Mouse (Mus musculus) kidney, embryonic 15.5 days (tissue): ENCODE measurements around the gene Dnaaf1. TPM values are rescaled to one million over a fixed set of nuclear protein-coding genes. Genes with fewer than 3 reads are reported as not detected.

Source experiments
- ATAC-seq: fragments of 200-750 bp; cut with Nextera tagmentation; replicated peaks from 2 replicates; pipeline ENCODE4 v1.8.0; 2017; ENCODE audit warnings: moderate TSS enrichment; ENCODE audit not compliant: low FRiP score
- H3K27ac ChIP-seq: fragments of 300-500 bp; sonication (generic); 2 replicates; pipeline ENCODE4 v1.5.1; 2015; ENCODE audit warnings: mild to moderate bottlenecking, inconsistent platforms
- H3K27me3 ChIP-seq: fragments of 300-500 bp; sonication (generic); 2 replicates; pipeline ENCODE4 v1.6.1; 2015; ENCODE audit warnings: inconsistent platforms
- H3K36me3 ChIP-seq: fragments of 300-500 bp; sonication (generic); 2 replicates; pipeline ENCODE4 v1.6.1; 2015; ENCODE audit warnings: inconsistent platforms
- H3K4me1 ChIP-seq: fragments of 300-500 bp; sonication (generic); 2 replicates; pipeline ENCODE4 v1.6.1; 2015; ENCODE audit warnings: inconsistent platforms
- H3K4me2 ChIP-seq: fragments of 300-500 bp; sonication (generic); 2 replicates; pipeline ENCODE4 v1.6.1; 2015; ENCODE audit warnings: moderate library complexity, mild to moderate bottlenecking, inconsistent platforms
- H3K4me3 ChIP-seq: fragments of 300-500 bp; sonication (generic); replicated peaks from 2 replicates; pipeline ENCODE4 v1.5.1; 2015; ENCODE audit warnings: mild to moderate bottlenecking, inconsistent platforms
- H3K9ac ChIP-seq: fragments of 300-500 bp; sonication (generic); 2 replicates; pipeline ENCODE4 v1.6.1; 2015; ENCODE audit warnings: mild to moderate bottlenecking, inconsistent platforms
- H3K9me3 ChIP-seq: fragments of 300-500 bp; sonication (generic); replicated peaks from 2 replicates; pipeline ENCODE4 v1.6.1; 2016; ENCODE audit warnings: inconsistent platforms
- WGBS: fragments of 180-500 bp; shearing (Covaris S2); methylation state at CpG from one replicate; pipeline ENCODE4 v1.1.7; 2015; ENCODE audit warnings: mixed read lengths; 5-methylcytosine and 5-hydroxymethylcytosine counted together
- polyA plus RNA-seq: library from polyadenylated mRNA; unstranded; fragments of >200 nt; fragmentation: Nextera tagmentation; extraction: Ambion mirVana; gene quantifications from 2 replicates; pipeline ENCODE4 v1.2.1, GENCODE M21; 2015

The Dnaaf1 gene
- polyA plus RNA-seq, 1 experiment from 2014 or later: 0.23 TPM

DNA sequence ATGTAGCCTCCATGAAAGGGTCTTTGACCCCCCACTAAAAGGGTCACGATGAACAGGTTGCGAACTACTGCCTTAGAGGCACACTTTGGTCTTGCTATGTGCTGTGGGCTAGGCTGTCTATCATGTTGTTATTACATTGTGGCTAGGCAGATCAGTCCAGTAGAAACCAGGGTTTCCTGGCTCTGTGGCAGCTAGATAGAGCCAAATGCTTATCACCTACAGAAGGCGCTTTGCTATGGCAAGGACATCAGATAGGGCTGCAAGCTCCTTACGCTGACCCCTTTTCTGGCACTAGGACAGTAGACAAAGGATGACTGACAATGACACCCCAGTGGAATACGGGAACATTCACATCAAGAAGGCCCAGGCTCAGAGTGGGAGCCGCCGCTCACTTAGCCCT lies 52.2 kb downstream of the Dnaaf1 start:
- WGBS: 87% methylated on average over 7 of the region's 7 CpGs
- no peak for ATAC-seq
- Histone ChIP-seq H3K4me2 (no peak overlapping the region), H3K36me3 (no peaks in the 10 kb centered on the region), H3K9me3 (no peaks in the 10 kb centered on the region), H3K27ac (no peak overlapping the region), H3K27me3 (peaks cover 10% of the 10 kb centered on the region), H3K9ac (no peak overlapping the region), H3K4me1 (peaks cover 18% of the 10 kb centered on the region; the same call in 1 of the 2 replicates), H3K4me3 (no peak overlapping the region)

DNA sequence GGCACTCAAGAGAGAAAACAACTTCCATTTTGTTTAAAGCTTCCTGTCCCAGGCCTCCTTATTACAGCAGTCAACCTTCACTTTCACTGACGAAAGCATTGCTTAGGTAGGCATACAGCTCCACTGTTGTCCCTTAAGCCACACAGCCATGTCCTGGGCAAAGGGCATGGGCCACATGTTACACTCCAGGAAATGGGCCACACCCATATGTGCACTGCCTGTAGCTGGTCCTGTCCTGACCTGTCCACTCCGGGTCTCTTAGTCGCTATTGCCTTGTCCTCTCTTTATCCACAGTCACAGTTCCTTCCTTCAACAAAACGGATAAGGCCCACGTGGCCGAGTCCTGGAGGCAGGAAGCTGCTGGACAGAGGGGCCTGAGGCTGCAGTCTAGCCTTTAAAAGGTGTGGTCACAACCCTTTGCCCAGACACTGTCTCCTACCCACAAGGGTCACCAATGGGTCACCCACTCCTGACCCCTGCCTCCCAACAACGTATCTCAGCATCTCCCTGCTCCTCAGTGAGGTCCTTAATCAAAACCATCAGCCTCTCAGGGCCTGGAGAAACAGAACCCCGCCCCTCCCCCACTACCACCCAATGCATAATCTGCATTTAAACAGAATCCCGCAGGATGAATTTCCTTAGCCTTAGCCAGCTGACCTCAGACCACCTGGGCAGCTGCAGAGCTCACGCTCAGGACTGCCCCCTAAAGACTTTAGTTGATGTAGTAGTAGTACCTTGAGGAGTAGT lies 52.8 kb downstream of the Dnaaf1 start:
- ATAC-seq: 0 out of 2 replicates have a peak, but pooled peaks have one; percentile 47
- Histone ChIP-seq H3K36me3 (no peaks in the 10 kb centered on the region), H3K27me3 (peaks cover 16% of the 10 kb centered on the region), H3K4me3 (no peak overlapping the region), H3K9ac (no peak overlapping the region), H3K4me2 (no peak overlapping the region), H3K4me1 (peaks cover 19% of the 10 kb centered on the region; the same call in 1 of the 2 replicates), H3K27ac (no peak overlapping the region), H3K9me3 (no peaks in the 10 kb centered on the region)
- 38% methylated on average over 10 of the region's 10 CpGs for WGBS

DNA sequence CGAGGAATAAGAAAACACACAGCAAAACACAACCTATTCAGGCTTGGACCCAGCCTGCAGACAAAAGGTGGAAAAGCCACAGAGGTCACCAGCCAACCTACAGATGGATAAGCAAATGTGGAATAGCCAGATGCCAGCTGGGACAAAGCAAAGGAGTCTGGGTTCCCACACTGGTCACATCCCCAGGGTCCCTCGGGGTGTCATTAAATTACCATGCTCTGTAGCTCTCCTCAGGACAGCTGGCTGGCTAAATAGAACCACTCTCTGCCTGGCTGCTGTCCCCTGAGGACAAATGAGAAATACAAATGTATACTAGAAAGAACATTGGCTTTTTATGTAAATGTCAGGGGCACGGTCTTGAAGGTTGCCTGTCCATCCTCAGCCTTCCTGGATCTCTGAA lies 55.8 kb downstream of the Dnaaf1 start:
- Histone ChIP-seq H3K4me2 (no peak overlapping the region), H3K36me3 (no peaks in the 10 kb centered on the region), H3K27ac (no peak overlapping the region), H3K9ac (no peak overlapping the region), H3K4me3 (no peak overlapping the region), H3K27me3 (peaks cover 40% of the 10 kb centered on the region), H3K4me1 (peaks cover 44% of the 10 kb centered on the region), H3K9me3 (no peaks in the 10 kb centered on the region)
- ATAC-seq: no peak
- 31% methylated on average over 3 of the region's 3 CpGs for WGBS

DNA sequence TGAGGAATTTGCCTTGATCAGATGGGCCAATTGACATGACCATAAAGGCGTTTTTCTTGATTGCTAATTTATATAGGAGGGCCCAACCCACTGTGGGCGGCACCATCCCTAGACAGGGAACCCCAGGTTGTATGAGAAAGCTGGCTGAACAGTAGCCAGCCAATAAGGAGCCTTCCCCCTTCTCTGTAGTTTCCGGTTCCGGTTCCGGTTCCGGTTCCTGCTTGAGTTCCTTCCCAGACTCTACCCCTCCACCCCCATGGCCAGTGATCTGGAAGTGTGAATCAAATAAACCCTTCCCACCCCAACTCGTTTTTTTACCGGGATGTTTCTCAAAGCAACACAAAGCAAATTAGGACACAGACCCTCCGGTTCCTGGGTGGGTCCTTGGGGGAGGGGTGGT lies 57.2 kb downstream of the Dnaaf1 start:
- H3K9ac ChIP-seq: no peak overlapping the region
- H3K27ac ChIP-seq: no peak overlapping the region
- H3K4me1 ChIP-seq: peaks cover 45% of the 10 kb centered on the region
- no peaks in the 10 kb centered on the region for H3K9me3 ChIP-seq
- ATAC-seq: no peak
- H3K4me3 ChIP-seq: no peak overlapping the region
- H3K4me2 ChIP-seq: no peak overlapping the region
- peaks cover 48% of the 10 kb centered on the region for H3K27me3 ChIP-seq
- H3K36me3 ChIP-seq: no peaks in the 10 kb centered on the region
- WGBS: 83% methylated on average over 9 of the region's 9 CpGs

DNA sequence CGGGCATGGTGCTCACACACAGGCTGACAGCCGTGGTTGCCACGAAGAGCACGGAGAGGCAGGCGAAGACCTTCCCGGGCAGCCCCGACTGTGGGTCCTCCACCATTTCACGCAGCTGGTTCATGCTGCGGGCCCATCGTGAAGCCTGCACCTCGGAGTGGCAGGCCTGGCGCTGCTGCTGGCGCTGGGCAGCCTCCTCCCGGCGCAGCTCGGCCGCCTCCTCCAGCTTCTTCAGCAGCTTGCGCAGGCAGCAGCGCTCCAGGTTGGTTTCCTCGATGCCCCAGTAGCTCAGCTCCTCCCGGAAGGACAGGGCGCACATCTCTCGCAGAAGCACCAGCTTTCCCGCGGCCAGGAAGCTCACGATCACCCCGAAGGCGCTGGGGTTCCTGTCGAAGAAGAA lies 57.9 kb downstream of the Dnaaf1 start:
- Histone ChIP-seq H3K4me3 (no peak overlapping the region), H3K36me3 (no peaks in the 10 kb centered on the region), H3K27me3 (peaks cover 51% of the 10 kb centered on the region), H3K4me1 (peaks cover 39% of the 10 kb centered on the region), H3K9me3 (no peaks in the 10 kb centered on the region), H3K4me2 (no peak overlapping the region), H3K9ac (no peak overlapping the region), H3K27ac (no peak overlapping the region)
- no peak for ATAC-seq
- WGBS: 50% methylated on average over 29 of the region's 29 CpGs

DNA sequence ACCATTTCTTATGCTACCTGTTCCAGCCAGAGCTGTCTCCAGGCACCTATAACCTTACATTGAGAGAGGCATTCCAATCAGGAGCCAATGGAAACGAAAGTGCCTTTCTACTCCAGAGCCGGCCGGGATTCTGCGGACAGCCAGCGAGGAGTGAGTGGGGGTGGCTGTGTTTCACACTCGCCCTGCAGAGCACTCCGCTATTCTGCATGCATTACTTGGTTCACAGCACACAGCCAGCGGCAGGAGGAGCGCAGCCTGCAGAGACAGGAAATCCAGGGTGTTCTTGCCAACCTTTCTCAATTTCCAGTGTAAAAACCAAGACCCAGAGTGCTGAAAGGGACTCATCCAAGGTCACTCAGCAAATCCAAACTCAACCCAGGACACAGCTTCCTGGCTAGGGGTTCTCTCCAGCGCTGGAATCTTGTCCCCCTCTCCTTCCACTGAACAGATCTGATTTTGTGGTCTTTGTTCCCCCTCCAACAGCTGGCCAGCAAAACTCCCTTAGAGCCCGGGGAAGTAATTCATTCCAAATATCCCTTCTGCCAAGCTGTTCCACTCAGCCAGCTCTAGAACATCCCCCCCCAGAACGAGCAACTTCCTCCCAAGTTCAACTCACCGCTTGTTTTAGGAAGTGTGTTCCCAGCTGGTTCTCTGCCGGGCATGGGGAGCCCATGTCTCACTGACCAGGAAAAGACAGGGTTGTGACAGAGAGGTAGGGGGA lies 59.7 kb downstream of the Dnaaf1 start:
- H3K4me3 ChIP-seq: no peak overlapping the region
- H3K27me3 ChIP-seq: peaks cover 51% of the 10 kb centered on the region
- no peaks in the 10 kb centered on the region for H3K36me3 ChIP-seq
- 0 out of 2 replicates have a peak, but pooled peaks have one; percentile 37 for ATAC-seq
- H3K9ac ChIP-seq: peak overlapping the region; percentile 8; the same call in 1 of the 2 replicates
- peak overlapping the region; percentile 24 for H3K4me2 ChIP-seq
- WGBS: 17% methylated on average over 14 of the region's 14 CpGs
- no peak overlapping the region for H3K27ac ChIP-seq
- H3K4me1 ChIP-seq: peaks cover 37% of the 10 kb centered on the region
- no peaks in the 10 kb centered on the region for H3K9me3 ChIP-seq

DNA sequence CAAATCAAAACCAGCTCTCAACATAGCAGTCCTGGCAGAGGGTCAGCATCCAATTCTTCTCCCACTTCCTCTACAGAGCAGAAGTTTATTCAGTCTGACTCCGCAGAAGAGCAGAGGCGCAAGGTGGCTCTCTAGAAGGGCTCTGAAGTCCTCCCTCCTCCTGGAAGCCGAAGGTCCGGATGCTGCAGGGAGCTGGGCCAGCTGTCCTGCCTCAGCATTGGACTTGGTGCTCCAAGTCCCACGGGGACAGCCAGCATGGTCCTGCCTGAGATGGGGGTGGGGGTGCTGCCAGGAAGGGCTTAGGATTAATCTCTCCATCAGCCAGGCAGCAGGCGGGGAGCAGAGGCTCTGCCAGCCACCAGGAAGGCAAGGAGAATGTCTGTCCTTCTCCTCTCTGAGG lies 60.3 kb downstream of the Dnaaf1 start, which contains the start of gene Kcng4:
Gene Kcng4, minus strand, starts transcription at position 303 of the 400 bp plus-strand sequence.
- WGBS: 22% methylated on average over 6 of the region's 6 CpGs
- Histone ChIP-seq H3K4me3 (no peak within 1 kb of the TSS), H3K4me2 (peak within 1 kb of the TSS; percentile 24), H3K9me3 (no peaks in the 10 kb centered on the region), H3K27ac (no peak within 1 kb of the TSS), H3K9ac (peak within 1 kb of the TSS; percentile 8; the same call in 1 of the 2 replicates), H3K4me1 (peaks cover 40% of the 10 kb centered on the region), H3K36me3 (no peaks in the 10 kb centered on the region), H3K27me3 (peaks cover 51% of the 10 kb centered on the region)
- no peak for ATAC-seq

DNA sequence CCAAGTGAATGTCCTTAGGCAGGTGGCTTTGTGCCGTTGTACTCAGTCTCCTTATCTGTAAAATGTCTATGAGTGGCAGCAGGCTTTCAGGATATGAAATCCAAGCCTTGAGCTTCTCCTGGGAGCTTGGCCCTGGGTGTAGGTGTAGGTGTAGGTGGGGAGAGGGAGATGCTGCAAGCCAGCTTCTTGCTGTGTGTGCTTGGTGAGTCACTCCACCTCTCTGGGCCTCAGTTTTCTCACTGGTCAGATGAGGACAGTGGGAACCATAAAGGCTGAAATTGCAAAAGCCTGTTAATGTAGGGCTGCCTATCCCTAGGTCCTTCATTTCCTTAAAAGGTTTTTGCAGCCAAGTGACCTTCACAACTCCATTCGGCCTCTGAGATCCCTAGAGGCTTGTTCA lies 60.9 kb downstream of the Dnaaf1 start:
- 71% methylated on average over 2 of the region's 2 CpGs for WGBS
- Histone ChIP-seq H3K9ac (no peak overlapping the region), H3K27ac (no peak overlapping the region), H3K9me3 (no peaks in the 10 kb centered on the region), H3K36me3 (no peaks in the 10 kb centered on the region), H3K4me2 (no peak overlapping the region), H3K4me1 (peaks cover 34% of the 10 kb centered on the region), H3K27me3 (peaks cover 51% of the 10 kb centered on the region), H3K4me3 (no peak overlapping the region)
- ATAC-seq: no peak

DNA sequence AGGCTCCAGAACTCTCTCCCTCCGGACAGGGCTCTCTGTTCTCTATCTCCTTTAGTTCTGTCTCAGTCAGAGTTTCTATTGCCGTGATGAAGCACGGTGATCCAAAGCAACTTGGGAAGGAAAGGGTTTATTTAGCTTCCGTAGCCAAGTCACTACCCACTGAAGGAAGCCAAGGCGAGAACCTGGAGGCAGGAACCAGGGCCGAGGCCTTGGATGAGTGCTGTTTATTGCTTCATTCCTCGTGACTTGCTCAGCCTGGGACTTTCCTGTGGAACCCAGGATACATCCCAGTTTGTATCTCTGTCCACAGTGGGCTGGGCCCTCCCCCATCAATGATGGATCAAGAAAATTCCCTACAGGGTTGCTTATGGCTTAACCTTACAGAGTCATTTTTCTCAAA lies 61.7 kb downstream of the Dnaaf1 start:
- no peaks in the 10 kb centered on the region for H3K9me3 ChIP-seq
- no peak overlapping the region for H3K27ac ChIP-seq
- H3K9ac ChIP-seq: no peak overlapping the region
- no peaks in the 10 kb centered on the region for H3K36me3 ChIP-seq
- 53% methylated on average over 7 of the region's 7 CpGs for WGBS
- no peak overlapping the region for H3K4me2 ChIP-seq
- peaks cover 45% of the 10 kb centered on the region for H3K27me3 ChIP-seq
- H3K4me1 ChIP-seq: peaks cover 31% of the 10 kb centered on the region
- no peak for ATAC-seq
- H3K4me3 ChIP-seq: no peak overlapping the region

DNA sequence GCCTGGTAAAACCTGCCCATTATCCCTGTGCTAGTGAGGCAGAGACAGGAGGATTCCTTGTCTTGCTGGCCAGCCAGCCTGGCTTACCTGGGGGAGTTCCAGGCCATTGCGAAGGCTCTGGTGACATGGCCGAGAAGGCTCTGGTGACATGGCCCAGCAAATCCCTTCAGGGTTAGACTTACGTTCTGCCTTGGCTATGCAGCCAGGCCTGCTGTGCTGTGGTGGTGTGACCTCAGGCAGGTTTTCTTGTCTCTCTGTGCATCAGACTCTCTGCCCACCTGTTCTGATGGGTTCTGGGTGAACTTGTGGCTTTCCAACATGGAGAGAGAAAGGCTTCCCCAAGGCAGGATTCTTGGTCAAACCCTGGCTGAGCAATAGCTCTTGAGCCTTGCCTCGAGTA lies 62.3 kb downstream of the Dnaaf1 start:
- WGBS: 88% methylated on average over 4 of the region's 4 CpGs
- Histone ChIP-seq H3K9ac (no peak overlapping the region), H3K4me1 (peaks cover 31% of the 10 kb centered on the region), H3K36me3 (no peaks in the 10 kb centered on the region), H3K27me3 (peaks cover 39% of the 10 kb centered on the region), H3K4me2 (no peak overlapping the region), H3K4me3 (no peak overlapping the region), H3K27ac (no peak overlapping the region), H3K9me3 (no peaks in the 10 kb centered on the region)
- no peak for ATAC-seq

DNA sequence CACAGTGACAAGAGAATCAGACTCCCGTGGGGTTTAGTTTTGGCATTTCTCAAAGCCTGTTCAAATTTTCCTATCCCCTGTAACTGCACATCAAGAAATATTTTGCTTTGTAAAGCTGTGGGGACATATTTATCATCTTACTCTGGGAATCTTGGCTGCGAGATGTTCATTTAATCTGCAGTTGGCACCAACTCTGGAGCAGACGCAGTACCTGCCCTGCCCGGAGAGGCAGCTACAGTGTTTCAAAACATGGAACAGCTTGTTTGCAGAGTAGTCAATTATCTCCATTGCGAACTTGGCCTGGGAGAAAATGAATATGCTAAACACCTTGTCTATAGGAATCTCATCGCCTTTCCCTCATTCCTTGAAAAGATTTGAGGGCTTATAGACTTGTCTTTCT lies 63.2 kb downstream of the Dnaaf1 start:
- 88% methylated on average over 6 of the region's 6 CpGs for WGBS

DNA sequence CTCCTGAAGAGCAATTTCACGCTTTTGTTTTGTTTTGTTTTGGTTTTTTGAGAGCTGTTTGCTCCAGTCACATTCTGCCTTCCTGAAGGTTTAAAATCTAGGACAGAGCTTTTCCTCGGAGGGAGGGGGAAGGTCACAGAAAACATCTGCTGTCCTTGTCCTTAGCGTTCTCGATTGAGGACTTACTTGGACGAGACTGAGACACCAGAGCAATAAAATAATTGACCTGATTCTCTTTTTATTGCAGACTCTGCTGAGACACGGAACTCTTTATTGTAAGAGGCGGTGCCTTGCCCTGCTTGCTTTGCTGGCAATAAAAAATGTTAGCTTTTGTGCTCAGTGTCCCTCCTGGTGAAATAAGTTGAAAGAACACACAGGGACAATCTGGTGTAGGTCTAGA lies 64.8 kb downstream of the Dnaaf1 start:
- no peak overlapping the region for H3K9ac ChIP-seq
- no peak overlapping the region for H3K27ac ChIP-seq
- H3K36me3 ChIP-seq: no peaks in the 10 kb centered on the region
- H3K4me1 ChIP-seq: peaks cover 19% of the 10 kb centered on the region
- H3K4me3 ChIP-seq: no peak overlapping the region
- H3K4me2 ChIP-seq: no peak overlapping the region
- no peak for ATAC-seq
- peaks cover 22% of the 10 kb centered on the region for H3K27me3 ChIP-seq
- 19% methylated on average over 7 of the region's 7 CpGs for WGBS
- H3K9me3 ChIP-seq: no peaks in the 10 kb centered on the region

More for the DNA sequence above, 63.2 kb downstream of the Dnaaf1 start:
- no peak for ATAC-seq
- H3K4me3 ChIP-seq: no peak overlapping the region
- no peak overlapping the region for H3K9ac ChIP-seq
- peaks cover 24% of the 10 kb centered on the region for H3K4me1 ChIP-seq
- H3K9me3 ChIP-seq: no peaks in the 10 kb centered on the region
- no peak overlapping the region for H3K4me2 ChIP-seq
- H3K36me3 ChIP-seq: no peaks in the 10 kb centered on the region
- no peak overlapping the region for H3K27ac ChIP-seq
- H3K27me3 ChIP-seq: peaks cover 30% of the 10 kb centered on the region
